Comparison of ENCODE assay signal across 8 mouse cellular contexts in genomic region chr8:10402606-10403005, GRCm38 (mm10).
DNase-seq lines count a peak whose midpoint lies in the region; ATAC-seq and TF ChIP-seq lines count a peak whose summit lies in the region.

No protein-coding gene starts in this region.

- intact Hi-C loops in gastrocnemius, adult 2 months (cut with DNase I) = loop anchor here (2.0 to 5.0 kb wide), 3 partner anchors 170 to 426 kb away; partner anchors contain the start of genes Abhd13 and Lig4
- intact Hi-C loops in gastrocnemius, postnatal 14 days (cut with DNase I; ENCODE audit: low total_unique reads) = loop anchor here (5.0 to 10.0 kb wide), 2 partner anchors 170 to 428 kb away; partner anchors contain the start of genes Abhd13 and Lig4

- H3K27ac ChIP-seq in gastrocnemius, adult 2 months = no peak overlapping the region

- H3K4me3 ChIP-seq in gastrocnemius, adult 2 months = no peak overlapping the region

- WGBS in large intestine, adult 2 months = 5% methylated on average over 4 of the region's 4 CpGs

- TF ChIP-seq CTCF in gastrocnemius, adult 2 months (IDR thresholded peaks at IDR 0.05) = peak; percentile 86

- DNase-seq in gastrocnemius, adult 2 months = no peak
- DNase-seq in gastrocnemius, postnatal 14 days = no peak
- peak; percentile 24 for DNase-seq in thymus, postnatal 14 days
- DNase-seq in thymus, postnatal 36 days = no peak
- DNase-seq in embryo, embryonic 9.5 days (ENCODE audit: extremely low spot score) = peak; percentile 66
- DNase-seq in large intestine, adult 2 months (ENCODE audit: low read depth, low spot score) = peak; percentile 48
- DNase-seq in natural killer cell, adult 2 months (ENCODE audit: low spot score in 2 of 2) = peak; percentile 9 to 26

- ATAC-seq in erythroid progenitor cell, adult 5-6 weeks (replicated peaks; ENCODE audit: low FRiP score, poor library complexity, severe bottlenecking) = no peak

Comparison
In these comparisons a context has a peak if more than half of its experiments do, and no peak if none do; other contexts are left out.
1. DNase-seq: peak in thymus, postnatal 14 days (single experiment), embryo, embryonic 9.5 days (single experiment), large intestine, adult 2 months (single experiment) and natural killer cell, adult 2 months (2 of 2); none in gastrocnemius, adult 2 months (single experiment), gastrocnemius, postnatal 14 days (single experiment) and thymus, postnatal 36 days (0 of 2).